Mouse (Mus musculus) kidney, adult 2 months (tissue): ENCODE data around the gene Tspyl3.

ENCODE experiments used
- CTCF ChIP-seq: fragments of 200-500 bp; conservative IDR thresholded peaks from 2 replicates; pipeline ENCODE4 v1.5.1; 2011; ENCODE audit warnings: low read depth, mild to moderate bottlenecking, control low read depth, low read length, moderate library complexity, mixed read lengths; ENCODE audit not compliant: insufficient read depth, insufficient read length
- POLR2A ChIP-seq: fragments of 200-500 bp; IDR thresholded peaks from one replicate; pipeline ENCODE4 v1.6.1; 2011; ENCODE audit warnings: low read depth, low read length, control low read depth

DNA sequence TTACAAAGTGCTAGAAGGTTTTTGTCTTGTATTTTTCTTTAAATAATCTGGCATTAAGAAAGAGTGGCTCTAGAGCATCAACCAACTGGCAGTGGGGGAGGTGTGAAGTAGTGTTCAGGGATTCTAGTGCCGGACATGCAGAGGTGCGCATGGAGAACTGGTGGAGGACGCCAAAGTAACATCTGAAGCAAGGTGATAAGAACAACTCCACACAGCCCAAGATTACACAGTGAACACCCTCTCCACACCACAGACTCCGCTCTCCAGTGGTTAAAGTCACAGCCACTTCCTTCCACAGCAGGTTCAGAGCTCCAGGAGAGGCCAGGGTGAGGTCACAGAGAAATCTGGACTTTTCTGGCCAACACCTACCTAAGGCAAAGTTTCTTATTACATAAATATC lies 2.7 kb upstream of the Tspyl3 start:
- no peak for TF ChIP-seq CTCF
- TF ChIP-seq POLR2A, result no peak
